Mouse (Mus musculus) neural tube, embryonic 14.5 days (tissue): ENCODE data around the gene Glis1. TPM values are rescaled to one million over a fixed set of nuclear protein-coding genes. Genes with fewer than 3 reads are reported as not detected.

Experiments used
- ATAC-seq: fragments of 200-750 bp; cut with Nextera tagmentation; 2 replicates; pipeline ENCODE4 v1.8.0; 2017; ENCODE audit warnings: low read depth, mild to moderate bottlenecking, moderate TSS enrichment, moderate library complexity
- H3K27ac ChIP-seq: fragments of 300-500 bp; sonication (generic); 2 replicates; pipeline ENCODE4 v1.5.1; 2014; ENCODE audit warnings: low read depth, mild to moderate bottlenecking, control low read depth, low read length, moderate library complexity, mixed read lengths
- H3K27me3 ChIP-seq: fragments of 300-500 bp; sonication (generic); 2 replicates; pipeline ENCODE4 v1.6.1; 2014; ENCODE audit warnings: low read length; ENCODE audit not compliant: control insufficient read depth, insufficient read depth
- H3K36me3 ChIP-seq: fragments of 300-500 bp; sonication (generic); 2 replicates; pipeline ENCODE4 v1.6.1; 2014; ENCODE audit warnings: low read length, mixed read lengths; ENCODE audit not compliant: control insufficient read depth, insufficient read depth
- H3K4me1 ChIP-seq: fragments of 300-500 bp; sonication (generic); 2 replicates; pipeline ENCODE4 v1.6.1; 2014; ENCODE audit warnings: low read length; ENCODE audit not compliant: control insufficient read depth, insufficient read depth
- H3K4me2 ChIP-seq: fragments of 300-500 bp; sonication (generic); 2 replicates; pipeline ENCODE4 v1.6.1; 2014; ENCODE audit warnings: mild to moderate bottlenecking, low read depth, low read length, control low read depth
- H3K4me3 ChIP-seq: fragments of 300-500 bp; sonication (generic); 2 replicates; pipeline ENCODE4 v1.5.1; 2014; ENCODE audit warnings: low read depth, low read length, control low read depth, mixed read lengths
- H3K9ac ChIP-seq: fragments of 300-500 bp; sonication (generic); replicated peaks from 2 replicates; pipeline ENCODE4 v1.6.1; 2014; ENCODE audit warnings: low read depth, mild to moderate bottlenecking, control low read depth, low read length, mixed read lengths
- H3K9me3 ChIP-seq: fragments of 300-500 bp; sonication (generic); 2 replicates; pipeline ENCODE4 v1.6.1; 2016; ENCODE audit warnings: low read length; ENCODE audit not compliant: control insufficient read depth
- whole genome bisulfite sequencing: fragments of 180-500 bp; shearing (Covaris S2); extraction: QIAGEN DNeasy Blood & Tissue Kit; methylation state at CpG from one replicate; pipeline ENCODE4 v1.1.7; 2014; 5-methylcytosine and 5-hydroxymethylcytosine counted together
- polyA plus RNA-seq: library from polyadenylated mRNA; unstranded; fragments of >200 nt; fragmentation: Nextera tagmentation; extraction: Ambion mirVana; gene quantifications from 2 replicates; pipeline ENCODE4 v1.2.1, GENCODE M21; 2014

Glis1 gene
- polyA plus RNA-seq, 1 experiment from 2014 or later: 5.7 TPM

- Histone ChIP-seq H3K36me3 (no peaks in the 10 kb centered on the region), H3K9ac (no peak overlapping the region), H3K9me3 (no peaks in the 10 kb centered on the region), H3K4me2 (no peak overlapping the region), H3K27ac (no peak overlapping the region), H3K4me3 (no peak overlapping the region), H3K4me1 (peaks cover 6% of the 10 kb centered on the region; the same call in 1 of the 2 replicates), H3K27me3 (no peaks in the 10 kb centered on the region; the same call in 1 of the 2 replicates)
- 35% methylated on average over 16 of the region's 16 CpGs for WGBS
- no peak for ATAC-seq
Measured at GRCm38 (mm10) chr4:107442891-107443483, 8.6 kb downstream of the Glis1 start.

GRCm38 (mm10) chr4:107443621-107444020 is 9.2 kb downstream of the Glis1 start:
- no peak overlapping the region for H3K4me2 ChIP-seq
- ATAC-seq: no peak
- 54% methylated on average over 11 of the region's 11 CpGs for WGBS

GRCm38 (mm10) chr4:107448481-107448880 is 14.1 kb downstream of the Glis1 start:
- H3K27ac ChIP-seq: no peak overlapping the region

More at GRCm38 (mm10) chr4:107443621-107444020, 9.2 kb downstream of the Glis1 start:
- H3K4me1 ChIP-seq: peaks cover 6% of the 10 kb centered on the region; the same call in 1 of the 2 replicates
- H3K4me3 ChIP-seq: no peak overlapping the region
- no peak overlapping the region; the same call in 1 of the 2 replicates for H3K27ac ChIP-seq
- H3K27me3 ChIP-seq: no peaks in the 10 kb centered on the region; the same call in 1 of the 2 replicates
- no peak overlapping the region for H3K9ac ChIP-seq
- H3K36me3 ChIP-seq: no peaks in the 10 kb centered on the region
- H3K9me3 ChIP-seq: no peaks in the 10 kb centered on the region

GRCm38 (mm10) chr4:107449519-107449918 is 15.1 kb downstream of the Glis1 start:
- Histone ChIP-seq H3K4me2 (no peak overlapping the region), H3K27ac (no peak overlapping the region), H3K9me3 (no peaks in the 10 kb centered on the region), H3K4me1 (no peaks in the 10 kb centered on the region), H3K4me3 (no peak overlapping the region), H3K27me3 (no peaks in the 10 kb centered on the region), H3K9ac (no peak overlapping the region), H3K36me3 (no peaks in the 10 kb centered on the region)
- WGBS: 91% methylated on average over 13 of the region's 13 CpGs
- ATAC-seq: no peak

More at GRCm38 (mm10) chr4:107448481-107448880, 14.1 kb downstream of the Glis1 start:
- no peak overlapping the region for H3K4me2 ChIP-seq
- no peak overlapping the region for H3K4me3 ChIP-seq
- WGBS: 88% methylated on average over 6 of the region's 6 CpGs
- peaks cover under 1% of the 10 kb centered on the region; the same call in 1 of the 2 replicates for H3K4me1 ChIP-seq
- no peaks in the 10 kb centered on the region for H3K27me3 ChIP-seq
- ATAC-seq: no peak
- no peaks in the 10 kb centered on the region for H3K9me3 ChIP-seq
- H3K36me3 ChIP-seq: no peaks in the 10 kb centered on the region
- no peak overlapping the region for H3K9ac ChIP-seq

GRCm38 (mm10) chr4:107452266-107453015 is 18.1 kb downstream of the Glis1 start:
- Histone ChIP-seq H3K4me3 (no peak overlapping the region), H3K36me3 (no peaks in the 10 kb centered on the region), H3K9ac (no peak overlapping the region), H3K4me1 (no peaks in the 10 kb centered on the region), H3K27ac (no peak overlapping the region), H3K9me3 (no peaks in the 10 kb centered on the region), H3K27me3 (no peaks in the 10 kb centered on the region), H3K4me2 (no peak overlapping the region)
- 81% methylated on average over 18 of the region's 18 CpGs for WGBS
- ATAC-seq: no peak

GRCm38 (mm10) chr4:107453141-107453984 is 19.0 kb downstream of the Glis1 start:
- Histone ChIP-seq H3K4me1 (no peaks in the 10 kb centered on the region), H3K27ac (no peak overlapping the region), H3K9ac (no peak overlapping the region), H3K4me3 (no peak overlapping the region), H3K4me2 (no peak overlapping the region), H3K27me3 (no peaks in the 10 kb centered on the region), H3K36me3 (no peaks in the 10 kb centered on the region), H3K9me3 (no peaks in the 10 kb centered on the region)
- peak; percentile 73 for ATAC-seq
- WGBS: 64% methylated on average over 16 of the region's 16 CpGs

- WGBS: 67% methylated on average over 12 of the region's 12 CpGs
- Histone ChIP-seq H3K4me3 (no peak overlapping the region), H3K9ac (no peak overlapping the region), H3K9me3 (no peaks in the 10 kb centered on the region), H3K27me3 (no peaks in the 10 kb centered on the region), H3K4me2 (no peak overlapping the region), H3K4me1 (no peaks in the 10 kb centered on the region), H3K36me3 (no peaks in the 10 kb centered on the region), H3K27ac (no peak overlapping the region)
- no peak for ATAC-seq
Measured at GRCm38 (mm10) chr4:107457602-107458001, 23.2 kb downstream of the Glis1 start.

GRCm38 (mm10) chr4:107458907-107459306 is 24.5 kb downstream of the Glis1 start:
- ATAC-seq: no peak
- Histone ChIP-seq H3K36me3 (no peaks in the 10 kb centered on the region), H3K9ac (no peak overlapping the region), H3K4me3 (no peak overlapping the region), H3K4me1 (no peaks in the 10 kb centered on the region), H3K27ac (no peak overlapping the region), H3K9me3 (no peaks in the 10 kb centered on the region), H3K27me3 (no peaks in the 10 kb centered on the region), H3K4me2 (no peak overlapping the region)
- WGBS: 90% methylated on average over 17 of the region's 17 CpGs
